Mouse (Mus musculus): Measurements from ENCODE around the gene Mxra7.

Mxra7 gene

GRCm38 (mm10) chr11:116775407-116775806, 52.4 kb downstream of the Mxra7 start, which contains the start of gene St6galnac1:
Gene St6galnac1, minus strand, starts transcription at chr11:116775507.
- no peak for DNase-seq (ENCODE audit: low spot score)

DNA sequence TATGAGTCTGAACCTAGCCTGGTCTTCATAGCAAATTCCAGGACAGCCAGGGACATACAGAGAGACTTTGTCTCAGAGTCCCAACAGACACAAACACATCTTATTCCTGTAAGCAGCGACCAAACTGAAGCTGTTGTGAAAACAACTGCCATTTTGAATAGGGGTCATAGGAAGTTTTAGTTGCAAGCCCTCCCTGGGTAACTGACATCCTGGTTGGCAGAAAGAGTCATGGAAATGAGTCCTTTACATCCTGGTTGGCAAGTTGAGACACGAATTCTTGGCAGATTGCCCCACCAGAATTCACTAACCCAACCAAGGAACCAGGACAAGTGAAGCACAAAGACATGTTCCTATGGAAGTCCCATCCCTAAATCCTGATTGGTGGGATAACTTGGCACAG, 54.6 kb downstream of the Mxra7 start:
- DNase-seq (ENCODE audit: low spot score) = no peak

- no peak for DNase-seq (ENCODE audit: low spot score)
Observed at GRCm38 (mm10) chr11:116769873-116770272, 58.0 kb downstream of the Mxra7 start.

DNA sequence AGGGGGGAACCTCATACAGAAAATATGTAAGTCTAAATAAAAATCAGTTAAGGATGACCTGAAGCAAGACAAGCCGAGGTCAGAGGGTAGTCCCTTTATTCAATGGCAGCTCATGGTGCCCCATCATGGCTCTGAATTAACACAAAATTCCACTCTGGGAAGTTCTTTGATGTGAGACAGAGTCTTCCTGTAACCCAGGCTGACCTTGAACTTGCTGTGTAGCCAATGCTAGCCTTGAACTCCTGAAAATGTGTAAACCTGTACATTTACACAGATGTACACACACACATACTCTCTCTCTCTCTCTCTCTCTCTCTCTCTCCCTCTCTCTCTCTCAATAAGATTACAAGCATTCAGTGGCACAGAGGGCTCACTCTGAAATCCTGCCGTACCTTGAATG, 62.9 kb downstream of the Mxra7 start:
- DNase-seq (ENCODE audit: low spot score) = no peak

DNA sequence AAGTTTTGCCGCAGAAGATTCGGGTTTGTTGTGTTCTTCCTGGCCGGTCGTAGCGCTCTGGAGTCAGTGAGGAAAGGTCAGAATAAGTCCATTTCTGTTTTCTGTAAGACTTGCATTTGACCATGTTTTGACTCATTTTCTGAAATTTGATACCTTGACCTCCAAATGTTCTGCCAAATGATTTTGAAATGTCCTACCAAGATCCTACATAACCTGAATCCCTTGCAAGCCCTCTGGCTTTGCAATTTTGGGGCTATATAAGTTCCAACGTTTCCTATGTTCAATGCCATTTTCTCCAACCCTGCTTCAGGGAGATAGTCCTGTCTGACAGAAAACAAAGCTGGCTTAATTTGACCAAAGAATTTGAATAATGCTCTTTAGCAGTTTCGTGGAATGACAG, 63.5 kb downstream of the Mxra7 start:
- no peak for DNase-seq (ENCODE audit: low spot score)

GRCm38 (mm10) chr11:116755191-116755590, 72.7 kb downstream of the Mxra7 start:
- no peak for DNase-seq (ENCODE audit: low spot score)

GRCm38 (mm10) chr11:116753674-116754470, 74.0 kb downstream of the Mxra7 start:
- DNase-seq (ENCODE audit: low spot score) = no peak
